Mouse (Mus musculus) forebrain, embryonic 10.5 days (tissue): ENCODE data around the gene Golga2. TPM values are rescaled to one million over a fixed set of nuclear protein-coding genes. Genes with fewer than 3 reads are reported as not detected.

ENCODE experiments used
- DNase-seq: peaks from one replicate; pipeline ENCODE4 v3.0.0-alpha.2; 2017; ENCODE audit warnings: low spot score; ENCODE audit errors: extremely low spot score
- H3K27ac ChIP-seq: fragments of 300-500 bp; sonication (generic); 2 replicates; pipeline ENCODE4 v1.5.1; 2016; ENCODE audit warnings: mild to moderate bottlenecking
- H3K27me3 ChIP-seq: fragments of 300-500 bp; sonication (generic); 2 replicates; pipeline ENCODE4 v1.6.1; 2016; ENCODE audit warnings: mild to moderate bottlenecking; ENCODE audit not compliant: poor library complexity, severe bottlenecking
- H3K36me3 ChIP-seq: fragments of 300-500 bp; sonication (generic); replicated peaks from 2 replicates; pipeline ENCODE4 v1.6.1; 2016; ENCODE audit warnings: mild to moderate bottlenecking, moderate library complexity
- H3K4me1 ChIP-seq: fragments of 300-500 bp; sonication (generic); 2 replicates; pipeline ENCODE4 v1.6.1; 2016
- H3K4me3 ChIP-seq: fragments of 300-500 bp; sonication (generic); 2 replicates; pipeline ENCODE4 v1.5.1; 2016; ENCODE audit warnings: mild to moderate bottlenecking, moderate library complexity
- H3K9me3 ChIP-seq: fragments of 300-500 bp; sonication (generic); 2 replicates; pipeline ENCODE4 v1.6.1; 2016; ENCODE audit warnings: mild to moderate bottlenecking, moderate library complexity
- WGBS: fragments of 180-500 bp; shearing (Covaris S2); methylation state at CpG from one replicate; pipeline ENCODE4 v1.1.7; 2016; 5-methylcytosine and 5-hydroxymethylcytosine counted together
- polyA plus RNA-seq: library from polyadenylated mRNA; unstranded; fragments of >200 nt; fragmentation: Nextera tagmentation; extraction: Ambion mirVana; gene quantifications from 2 replicates; pipeline ENCODE4 v1.2.1, GENCODE M21; 2016

Golga2 gene
- polyA plus RNA-seq, 1 experiment from 2014 or later: 16.6 TPM

- H3K27me3 ChIP-seq: no peaks in the 10 kb centered on the region; the same call in 1 of the 2 replicates
- no peak for DNase-seq
- 77% methylated on average over 7 of the region's 7 CpGs for WGBS
- no peaks in the 10 kb centered on the region for H3K9me3 ChIP-seq
- peaks cover 35% of the 10 kb centered on the region for H3K4me1 ChIP-seq
- no peaks in the 10 kb centered on the region; the same call in 1 of the 2 replicates for H3K36me3 ChIP-seq
- no peak overlapping the region for H3K27ac ChIP-seq
- H3K4me3 ChIP-seq: no peak overlapping the region
Measured at GRCm38 (mm10) chr2:32325342-32325741, 38.2 kb downstream of the Golga2 start.

GRCm38 (mm10) chr2:32327200-32327599 is 40.0 kb downstream of the Golga2 start:
- Histone ChIP-seq H3K27me3 (no peaks in the 10 kb centered on the region; the same call in 1 of the 2 replicates), H3K36me3 (no peaks in the 10 kb centered on the region; the same call in 1 of the 2 replicates), H3K4me3 (no peak overlapping the region), H3K4me1 (peaks cover 26% of the 10 kb centered on the region), H3K9me3 (no peaks in the 10 kb centered on the region), H3K27ac (no peak overlapping the region)
- no peak for DNase-seq
- WGBS: 92% methylated on average over 4 of the region's 4 CpGs

- H3K27ac ChIP-seq: peak overlapping the region; percentile 68
- WGBS: 39% methylated on average over 13 of the region's 13 CpGs
Measured at GRCm38 (mm10) chr2:32328911-32329460, 41.8 kb downstream of the Golga2 start.

GRCm38 (mm10) chr2:32329531-32329930 is 42.3 kb downstream of the Golga2 start:
- H3K4me3 ChIP-seq: no peak overlapping the region
- 47% methylated on average over 6 of the region's 6 CpGs for WGBS
- H3K36me3 ChIP-seq: peaks cover 6% of the 10 kb centered on the region; the same call in 1 of the 2 replicates
- H3K27me3 ChIP-seq: peaks cover 13% of the 10 kb centered on the region; the same call in 1 of the 2 replicates
- no peak for DNase-seq
- peak overlapping the region; percentile 68 for H3K27ac ChIP-seq
- peaks cover 18% of the 10 kb centered on the region for H3K4me1 ChIP-seq
- no peaks in the 10 kb centered on the region for H3K9me3 ChIP-seq

More at GRCm38 (mm10) chr2:32328911-32329460, 41.8 kb downstream of the Golga2 start:
- no peak overlapping the region for H3K4me3 ChIP-seq
- peaks cover 18% of the 10 kb centered on the region for H3K4me1 ChIP-seq
- no peak for DNase-seq
- H3K36me3 ChIP-seq: 0 out of 2 replicates have a peak, but pooled peaks cover 6% of the 10 kb centered on the region
- H3K27me3 ChIP-seq: peaks cover 8% of the 10 kb centered on the region; the same call in 1 of the 2 replicates
- H3K9me3 ChIP-seq: no peaks in the 10 kb centered on the region

GRCm38 (mm10) chr2:32332159-32332558 is 45.0 kb downstream of the Golga2 start:
- 89% methylated on average over 5 of the region's 5 CpGs for WGBS
- H3K36me3 ChIP-seq: peaks cover 18% of the 10 kb centered on the region; the same call in 1 of the 2 replicates
- H3K9me3 ChIP-seq: no peaks in the 10 kb centered on the region
- no peak overlapping the region for H3K4me3 ChIP-seq
- H3K4me1 ChIP-seq: peaks cover 22% of the 10 kb centered on the region
- DNase-seq: no peak
- peaks cover 34% of the 10 kb centered on the region for H3K27me3 ChIP-seq
- no peak overlapping the region for H3K27ac ChIP-seq

GRCm38 (mm10) chr2:32335888-32336287 is 48.7 kb downstream of the Golga2 start:
- no peak overlapping the region for H3K27ac ChIP-seq
- H3K36me3 ChIP-seq: peaks cover 26% of the 10 kb centered on the region
- no peak overlapping the region for H3K4me3 ChIP-seq
- no peaks in the 10 kb centered on the region for H3K9me3 ChIP-seq
- WGBS: 53% methylated on average over 15 of the region's 15 CpGs
- no peak for DNase-seq
- peaks cover 13% of the 10 kb centered on the region for H3K4me1 ChIP-seq
- peaks cover 34% of the 10 kb centered on the region for H3K27me3 ChIP-seq

- Histone ChIP-seq H3K27me3 (peaks cover 16% of the 10 kb centered on the region), H3K9me3 (no peaks in the 10 kb centered on the region), H3K4me3 (no peak overlapping the region), H3K27ac (no peak overlapping the region), H3K4me1 (peaks cover 25% of the 10 kb centered on the region), H3K36me3 (peaks cover 20% of the 10 kb centered on the region)
- no peak for DNase-seq
- 44% methylated on average over 26 of the region's 26 CpGs for WGBS
Measured at GRCm38 (mm10) chr2:32339912-32340642, 52.9 kb downstream of the Golga2 start.

GRCm38 (mm10) chr2:32340836-32341633 is 53.9 kb downstream of the Golga2 start:
- DNase-seq: no peak
- WGBS: 84% methylated on average over 13 of the region's 13 CpGs

GRCm38 (mm10) chr2:32341634-32341939 is 54.4 kb downstream of the Golga2 start:
- 82% methylated on average over 4 of the region's 4 CpGs for WGBS
- peaks cover 21% of the 10 kb centered on the region for H3K4me1 ChIP-seq
- H3K36me3 ChIP-seq: peaks cover 8% of the 10 kb centered on the region

More at GRCm38 (mm10) chr2:32340836-32341633, 53.9 kb downstream of the Golga2 start:
- Histone ChIP-seq H3K4me3 (no peak overlapping the region), H3K4me1 (peaks cover 22% of the 10 kb centered on the region), H3K27ac (no peak overlapping the region), H3K27me3 (peaks cover 6% of the 10 kb centered on the region), H3K36me3 (peaks cover 11% of the 10 kb centered on the region), H3K9me3 (no peaks in the 10 kb centered on the region)

GRCm38 (mm10) chr2:32342039-32342438 is 54.9 kb downstream of the Golga2 start:
- Histone ChIP-seq H3K4me1 (peaks cover 21% of the 10 kb centered on the region), H3K27me3 (no peaks in the 10 kb centered on the region; the same call in 1 of the 2 replicates), H3K9me3 (no peaks in the 10 kb centered on the region), H3K27ac (no peak overlapping the region), H3K36me3 (peaks cover 8% of the 10 kb centered on the region), H3K4me3 (no peak overlapping the region)
- 86% methylated on average over 4 of the region's 4 CpGs for WGBS
- no peak for DNase-seq

More at GRCm38 (mm10) chr2:32341634-32341939, 54.4 kb downstream of the Golga2 start:
- Histone ChIP-seq H3K9me3 (no peaks in the 10 kb centered on the region), H3K27me3 (peaks cover under 1% of the 10 kb centered on the region; the same call in 1 of the 2 replicates), H3K27ac (no peak overlapping the region), H3K4me3 (no peak overlapping the region)
- no peak for DNase-seq

GRCm38 (mm10) chr2:32342539-32343350 is 55.6 kb downstream of the Golga2 start:
- no peaks in the 10 kb centered on the region for H3K9me3 ChIP-seq
- no peak for DNase-seq
- peaks cover 21% of the 10 kb centered on the region for H3K4me1 ChIP-seq
- H3K27ac ChIP-seq: peak overlapping the region; percentile 37; the same call in 1 of the 2 replicates
- H3K36me3 ChIP-seq: peaks cover 6% of the 10 kb centered on the region
- H3K4me3 ChIP-seq: no peak overlapping the region
- H3K27me3 ChIP-seq: no peaks in the 10 kb centered on the region; the same call in 1 of the 2 replicates
- WGBS: 75% methylated on average over 6 of the region's 6 CpGs

- Histone ChIP-seq H3K4me3 (no peak overlapping the region), H3K4me1 (peaks cover 21% of the 10 kb centered on the region), H3K36me3 (no peaks in the 10 kb centered on the region; the same call in 1 of the 2 replicates), H3K9me3 (no peaks in the 10 kb centered on the region), H3K27ac (no peak overlapping the region), H3K27me3 (no peaks in the 10 kb centered on the region; the same call in 1 of the 2 replicates)
- DNase-seq: no peak
- WGBS: 88% methylated on average over 2 of the region's 2 CpGs
Measured at GRCm38 (mm10) chr2:32343351-32343671, 56.1 kb downstream of the Golga2 start.
